Mouse (Mus musculus) neural tube, embryonic 15.5 days (tissue): Measurements from ENCODE around the gene Gatc. TPM values are rescaled to one million over a fixed set of nuclear protein-coding genes. Genes with fewer than 3 reads are reported as not detected.
"Not testable (repeated sequence)": the region's sequence is repeated elsewhere in the genome, so short reads cannot be mapped to it uniquely, and the experiment has no call there.

Experiments
- ATAC-seq: fragments of 200-750 bp; cut with Nextera tagmentation; 2 replicates; pipeline ENCODE4 v1.8.0; 2017; ENCODE audit warnings: mild to moderate bottlenecking, moderate TSS enrichment, moderate library complexity; ENCODE audit not compliant: low FRiP score
- H3K27ac ChIP-seq: fragments of 300-500 bp; sonication (generic); replicated peaks from 2 replicates; pipeline ENCODE4 v1.5.1; 2015; ENCODE audit warnings: mild to moderate bottlenecking, inconsistent platforms
- H3K27me3 ChIP-seq: fragments of 300-500 bp; sonication (generic); replicated peaks from 2 replicates; pipeline ENCODE4 v1.6.1; 2015; ENCODE audit warnings: inconsistent platforms
- H3K36me3 ChIP-seq: fragments of 300-500 bp; sonication (generic); 2 replicates; pipeline ENCODE4 v1.6.1; 2015; ENCODE audit warnings: inconsistent platforms
- H3K4me1 ChIP-seq: fragments of 300-500 bp; sonication (generic); 2 replicates; pipeline ENCODE4 v1.6.1; 2015; ENCODE audit warnings: inconsistent platforms
- H3K4me2 ChIP-seq: fragments of 300-500 bp; sonication (generic); 2 replicates; pipeline ENCODE4 v1.6.1; 2015; ENCODE audit warnings: inconsistent platforms, mild to moderate bottlenecking, moderate library complexity
- H3K4me3 ChIP-seq: fragments of 300-500 bp; sonication (generic); replicated peaks from 2 replicates; pipeline ENCODE4 v1.5.1; 2015; ENCODE audit warnings: mild to moderate bottlenecking, inconsistent platforms
- H3K9ac ChIP-seq: fragments of 300-500 bp; sonication (generic); replicated peaks from 2 replicates; pipeline ENCODE4 v1.6.1; 2015; ENCODE audit warnings: mild to moderate bottlenecking, inconsistent platforms
- H3K9me3 ChIP-seq: fragments of 300-500 bp; sonication (generic); replicated peaks from 2 replicates; pipeline ENCODE4 v1.6.1; 2016; ENCODE audit warnings: inconsistent platforms
- WGBS: fragments of 180-500 bp; shearing (Covaris S2); methylation state at CpG from one replicate; pipeline ENCODE4 v1.1.7; 2015; ENCODE audit warnings: mixed read lengths; 5-methylcytosine and 5-hydroxymethylcytosine counted together
- polyA plus RNA-seq: library from polyadenylated mRNA; unstranded; fragments of >200 nt; fragmentation: Nextera tagmentation; extraction: Ambion mirVana; gene quantifications from 2 replicates; pipeline ENCODE4 v1.2.1, GENCODE M21; 2015

Gatc gene
- polyA plus RNA-seq, result 32.2 and 37.0 TPM in 2 replicates

- H3K27me3 ChIP-seq, result no peaks in the 10 kb centered on the region
- ATAC-seq, result peak; percentile 92
- WGBS, result under 1% methylated on average over 62 of the region's 62 CpGs
- H3K4me3 ChIP-seq, result peak within 1 kb of the TSS; percentile 80
- peaks cover 29% of the 10 kb centered on the region for H3K4me1 ChIP-seq
- peak within 1 kb of the TSS; percentile 77 for H3K4me2 ChIP-seq
- peak within 1 kb of the TSS; percentile 91 for H3K27ac ChIP-seq
- peaks cover 44% of the 10 kb centered on the region for H3K36me3 ChIP-seq
- peak within 1 kb of the TSS; percentile 95 for H3K9ac ChIP-seq
- no peaks in the 10 kb centered on the region for H3K9me3 ChIP-seq
Measured at GRCm38 (mm10) chr5:115340577-115341313, at the start of gene Gatc, which contains the start of gene Triap1. Gene Gatc (minus strand): TSS chr5:115341178. Gene Triap1 (plus strand): TSS chr5:115341225.

GRCm38 (mm10) chr5:115378882-115379281 is 37.9 kb upstream of the Gatc start:
- not testable (repeated sequence) for H3K27ac ChIP-seq, H3K9ac ChIP-seq, H3K4me2 ChIP-seq, H3K36me3 ChIP-seq, H3K9me3 ChIP-seq, H3K4me3 ChIP-seq, H3K4me1 ChIP-seq, H3K27me3 ChIP-seq, ATAC-seq
- 94% methylated on average over 2 of the region's 2 CpGs for WGBS

- Histone ChIP-seq H3K9ac (no peak overlapping the region), H3K36me3 (no peaks in the 10 kb centered on the region), H3K4me2 (no peak overlapping the region), H3K27me3 (no peaks in the 10 kb centered on the region), H3K4me3 (no peak overlapping the region), H3K4me1 (peaks cover 9% of the 10 kb centered on the region), H3K27ac (no peak overlapping the region), H3K9me3 (no peaks in the 10 kb centered on the region)
- ATAC-seq, result no peak
- 83% methylated on average over 2 of the region's 2 CpGs for WGBS
Measured at GRCm38 (mm10) chr5:115375436-115375835, 34.5 kb upstream of the Gatc start.

DNA sequence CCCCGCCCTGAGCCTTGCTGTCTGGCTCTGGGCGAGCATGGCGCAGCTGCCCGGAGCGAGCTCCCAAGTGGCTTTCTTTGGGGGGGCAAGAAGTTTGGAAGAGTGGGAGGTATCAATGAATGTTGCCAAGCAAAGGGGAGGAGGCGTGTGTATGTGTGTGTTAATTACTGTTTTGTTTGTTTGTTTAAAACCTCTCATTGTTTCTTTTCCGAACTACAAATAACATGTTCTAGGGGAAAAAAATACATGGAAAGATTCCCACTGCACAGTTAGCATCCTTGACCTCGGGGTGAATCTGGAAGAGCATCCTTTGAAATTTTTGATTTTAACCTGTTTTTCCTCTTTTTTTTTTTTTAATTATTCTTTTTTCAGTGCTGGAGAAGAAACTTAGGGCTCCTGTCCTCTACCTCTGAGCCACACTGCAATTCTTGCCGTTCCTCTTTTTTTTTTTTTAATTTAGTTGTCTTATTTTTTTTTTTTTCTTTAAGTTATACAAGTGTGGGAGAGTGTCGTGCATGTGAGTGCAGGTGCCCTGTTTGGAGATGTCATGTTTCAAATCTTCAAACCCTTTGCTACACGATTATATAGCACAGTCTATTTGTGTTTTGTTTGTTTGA is 33.3 kb upstream of the Gatc start:
- H3K27me3 ChIP-seq, result no peaks in the 10 kb centered on the region
- 5% methylated on average over 11 of the region's 11 CpGs for WGBS
- no peaks in the 10 kb centered on the region for H3K36me3 ChIP-seq
- H3K4me3 ChIP-seq, result peak overlapping the region; percentile 34
- no peaks in the 10 kb centered on the region for H3K9me3 ChIP-seq
- peak overlapping the region; percentile 70 for H3K4me2 ChIP-seq
- peaks cover 9% of the 10 kb centered on the region for H3K4me1 ChIP-seq
- H3K27ac ChIP-seq, result peak overlapping the region; percentile 28; the same call in 1 of the 2 replicates
- no peak for ATAC-seq
- peak overlapping the region; percentile 38; the same call in 1 of the 2 replicates for H3K9ac ChIP-seq

GRCm38 (mm10) chr5:115373441-115374203 is 32.6 kb upstream of the Gatc start:
- peak overlapping the region; percentile 38; the same call in 1 of the 2 replicates for H3K9ac ChIP-seq
- no peaks in the 10 kb centered on the region for H3K27me3 ChIP-seq
- peak overlapping the region; percentile 70 for H3K4me2 ChIP-seq
- H3K4me1 ChIP-seq, result peaks cover 9% of the 10 kb centered on the region
- H3K27ac ChIP-seq, result peak overlapping the region; percentile 28
- no peaks in the 10 kb centered on the region for H3K36me3 ChIP-seq
- no peaks in the 10 kb centered on the region for H3K9me3 ChIP-seq
- peak overlapping the region; percentile 34 for H3K4me3 ChIP-seq
- ATAC-seq, result no peak
- 4% methylated on average over 26 of the region's 26 CpGs for WGBS

DNA sequence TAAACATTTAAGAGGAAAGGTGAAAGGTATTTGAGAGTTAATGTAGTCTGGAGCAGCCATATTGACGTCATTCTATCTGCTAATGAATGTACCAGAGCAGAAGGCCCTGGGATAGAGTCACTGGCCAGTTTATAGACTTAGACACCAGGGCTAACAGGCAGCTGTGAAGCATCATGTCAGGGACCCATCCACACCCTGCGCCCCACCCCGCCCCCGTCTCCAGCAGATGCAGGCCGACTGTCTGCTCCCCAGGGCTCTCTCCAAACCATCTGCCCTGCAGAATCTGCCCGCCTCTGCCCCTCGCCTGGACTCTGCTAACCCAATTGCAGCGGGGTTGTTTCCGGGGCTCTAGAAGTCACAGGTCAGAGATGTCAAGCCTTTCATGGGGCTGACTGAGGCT is 30.8 kb upstream of the Gatc start:
- Histone ChIP-seq H3K27me3 (no peaks in the 10 kb centered on the region), H3K9me3 (no peaks in the 10 kb centered on the region), H3K9ac (no peak overlapping the region), H3K4me2 (no peak overlapping the region), H3K27ac (no peak overlapping the region), H3K36me3 (no peaks in the 10 kb centered on the region), H3K4me1 (peaks cover 9% of the 10 kb centered on the region), H3K4me3 (no peak overlapping the region)
- WGBS, result 20% methylated on average over 9 of the region's 9 CpGs
- ATAC-seq, result no peak

GRCm38 (mm10) chr5:115364782-115365181 is 23.8 kb upstream of the Gatc start:
- 92% methylated on average over 4 of the region's 4 CpGs for WGBS
- ATAC-seq, result no peak
- no peaks in the 10 kb centered on the region for H3K27me3 ChIP-seq

GRCm38 (mm10) chr5:115362819-115363714 is 22.1 kb upstream of the Gatc start:
- H3K27me3 ChIP-seq, result no peaks in the 10 kb centered on the region
- H3K36me3 ChIP-seq, result no peaks in the 10 kb centered on the region
- no peak overlapping the region for H3K9ac ChIP-seq
- no peaks in the 10 kb centered on the region for H3K4me1 ChIP-seq
- H3K4me2 ChIP-seq, result no peak overlapping the region; the same call in 1 of the 2 replicates
- H3K9me3 ChIP-seq, result no peaks in the 10 kb centered on the region
- H3K4me3 ChIP-seq, result no peak overlapping the region
- ATAC-seq, result no peak
- no peak overlapping the region; the same call in 1 of the 2 replicates for H3K27ac ChIP-seq
- WGBS, result 11% methylated on average over 19 of the region's 19 CpGs

More at GRCm38 (mm10) chr5:115364782-115365181, 23.8 kb upstream of the Gatc start:
- Histone ChIP-seq H3K36me3 (no peaks in the 10 kb centered on the region), H3K27ac (no peak overlapping the region), H3K9ac (no peak overlapping the region), H3K4me1 (no peaks in the 10 kb centered on the region), H3K9me3 (no peaks in the 10 kb centered on the region), H3K4me2 (no peak overlapping the region), H3K4me3 (no peak overlapping the region)

DNA sequence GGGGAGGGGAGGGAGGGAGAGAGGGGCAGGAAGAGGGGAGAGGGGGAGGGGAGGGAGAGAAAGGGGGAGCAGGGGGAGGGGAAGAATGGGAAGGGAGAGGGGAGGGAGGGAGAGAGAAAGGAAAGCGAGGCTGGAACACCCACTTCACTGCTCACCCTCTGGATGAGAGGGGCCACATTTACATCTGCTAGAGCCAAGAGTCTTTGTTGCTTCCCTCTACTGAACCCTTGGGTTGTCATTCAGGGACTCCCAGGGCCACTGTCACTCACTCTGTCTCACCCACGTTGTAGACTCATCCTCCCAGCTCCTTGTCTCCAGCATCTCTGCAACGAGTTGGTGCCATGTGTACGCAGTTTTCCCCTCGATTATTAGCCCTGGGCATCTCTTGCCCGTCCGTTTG is 21.2 kb upstream of the Gatc start:
- no peak overlapping the region for H3K27ac ChIP-seq
- H3K4me3 ChIP-seq, result no peak overlapping the region
- 23% methylated on average over 7 of the region's 7 CpGs for WGBS
- no peaks in the 10 kb centered on the region for H3K36me3 ChIP-seq
- no peaks in the 10 kb centered on the region for H3K4me1 ChIP-seq
- H3K4me2 ChIP-seq, result no peak overlapping the region
- H3K9me3 ChIP-seq, result no peaks in the 10 kb centered on the region
- no peak overlapping the region for H3K9ac ChIP-seq
- H3K27me3 ChIP-seq, result no peaks in the 10 kb centered on the region
- no peak for ATAC-seq

GRCm38 (mm10) chr5:115359851-115360372 is 18.9 kb upstream of the Gatc start:
- no peaks in the 10 kb centered on the region for H3K9me3 ChIP-seq
- H3K9ac ChIP-seq, result no peak overlapping the region
- no peak overlapping the region for H3K4me2 ChIP-seq
- H3K27me3 ChIP-seq, result no peaks in the 10 kb centered on the region
- H3K36me3 ChIP-seq, result no peaks in the 10 kb centered on the region
- H3K27ac ChIP-seq, result no peak overlapping the region
- ATAC-seq, result no peak
- WGBS, result 55% methylated on average over 5 of the region's 5 CpGs
- no peak overlapping the region for H3K4me3 ChIP-seq
- H3K4me1 ChIP-seq, result no peaks in the 10 kb centered on the region

DNA sequence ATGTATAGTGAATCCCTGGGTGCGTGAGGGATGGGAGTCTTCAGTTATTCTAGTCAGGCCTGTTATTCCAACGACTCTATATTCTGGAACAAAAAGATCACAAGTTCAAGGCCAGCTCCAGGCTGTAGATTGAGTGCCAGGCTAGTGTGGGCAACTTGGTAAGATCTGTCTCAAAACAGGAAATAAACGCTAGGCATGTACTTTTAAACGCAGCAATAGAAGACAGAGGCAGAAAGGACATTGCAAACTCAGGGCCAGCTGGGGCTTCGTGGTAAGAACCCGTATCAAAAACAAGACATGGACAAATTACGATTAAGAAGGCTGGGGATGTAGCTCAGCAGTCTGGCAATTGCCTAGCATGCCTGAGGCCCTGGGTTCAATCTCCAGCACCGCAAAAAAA is 18.5 kb upstream of the Gatc start:
- Histone ChIP-seq H3K9me3 (no peaks in the 10 kb centered on the region), H3K4me3 (no peak overlapping the region), H3K4me2 (no peak overlapping the region), H3K27ac (no peak overlapping the region), H3K36me3 (no peaks in the 10 kb centered on the region), H3K4me1 (no peaks in the 10 kb centered on the region), H3K27me3 (no peaks in the 10 kb centered on the region), H3K9ac (no peak overlapping the region)
- WGBS, result 84% methylated on average over 8 of the region's 8 CpGs
- no peak for ATAC-seq
